Mouse (Mus musculus) left cerebral cortex, postnatal 36 days (tissue): ENCODE data around the gene Pbx2. TPM values are rescaled to one million over a fixed set of nuclear protein-coding genes. Genes with fewer than 3 reads are reported as not detected.

ENCODE experiments used
- DNase-seq, 2 experiments: peaks; one replicate each; pipeline ENCODE4 v3.0.0; 2021 to 2022; ENCODE audit warnings: low spot score in 2 of 2, mixed read lengths in 1 of 2
- intact Hi-C: fragments of 180-260 bp; cut with DNase I; formaldehyde crosslinking; loops from one replicate; pipeline ENCODE4 v1.15.1; 2025
- total RNA-seq, 2 experiments: library from RNA; stranded (reverse); gene quantifications; 2 replicates each; pipeline ENCODE4 v1.2.3; 2021

Pbx2 gene
- total RNA-seq, 2 experiments from 2014 or later = 53.2 to 58.4 TPM

GRCm38 (mm10) chr17:34572361-34572760 lies 18.7 kb upstream of the Pbx2 start:
- DNase-seq = no peak
- intact Hi-C loops = no loop called here

GRCm38 (mm10) chr17:34576577-34576976 lies 14.5 kb upstream of the Pbx2 start:
- intact Hi-C loops = no loop called here
- no peak for DNase-seq

- DNase-seq = no peak
- intact Hi-C loops = no loop called here
Measured at GRCm38 (mm10) chr17:34578070-34578469, 13.0 kb upstream of the Pbx2 start.

- DNase-seq = no peak
- intact Hi-C loops = no loop called here
Measured at GRCm38 (mm10) chr17:34582528-34582927, 8.5 kb upstream of the Pbx2 start.

DNA sequence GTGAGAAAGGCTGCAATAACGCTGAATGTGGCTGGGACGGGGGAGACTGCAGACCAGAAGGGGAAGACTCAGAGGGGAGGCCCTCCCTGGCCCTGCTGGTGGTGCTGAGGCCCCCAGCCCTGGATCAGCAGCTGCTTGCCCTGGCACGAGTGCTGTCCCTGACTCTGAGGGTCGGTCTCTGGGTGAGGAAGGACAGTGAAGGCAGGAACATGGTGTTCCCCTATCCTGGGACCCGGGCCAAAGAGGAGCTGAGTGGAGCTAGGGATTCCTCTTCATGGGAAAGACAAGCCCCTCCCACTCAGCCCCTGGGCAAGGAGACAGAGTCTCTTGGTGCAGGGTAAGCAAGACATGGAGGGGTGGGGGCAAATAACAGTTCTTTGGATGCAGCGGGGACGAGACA lies 7.7 kb upstream of the Pbx2 start:
- DNase-seq = no peak
- intact Hi-C loops = no loop called here

DNA sequence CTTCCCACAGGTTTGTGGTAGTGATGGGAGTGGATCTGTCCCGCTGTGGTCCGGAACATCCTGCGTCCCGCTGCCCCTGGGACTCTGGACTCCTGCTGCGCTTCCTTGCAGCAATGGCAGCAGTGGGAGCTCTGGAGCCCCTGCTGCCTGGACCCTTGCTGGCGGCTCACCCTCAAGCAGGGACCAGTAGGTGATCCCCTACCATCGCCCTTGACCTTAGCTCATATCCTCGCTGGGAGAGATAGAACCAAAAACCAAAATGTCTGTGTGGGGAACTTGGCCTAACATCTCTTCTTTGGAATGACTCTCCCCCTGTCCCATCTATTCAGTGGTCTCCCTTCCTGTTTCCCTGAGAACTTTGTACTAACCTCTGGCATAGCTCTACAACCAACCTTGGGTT lies 7.2 kb upstream of the Pbx2 start:
- DNase-seq = no peak
- intact Hi-C loops = no loop called here

DNA sequence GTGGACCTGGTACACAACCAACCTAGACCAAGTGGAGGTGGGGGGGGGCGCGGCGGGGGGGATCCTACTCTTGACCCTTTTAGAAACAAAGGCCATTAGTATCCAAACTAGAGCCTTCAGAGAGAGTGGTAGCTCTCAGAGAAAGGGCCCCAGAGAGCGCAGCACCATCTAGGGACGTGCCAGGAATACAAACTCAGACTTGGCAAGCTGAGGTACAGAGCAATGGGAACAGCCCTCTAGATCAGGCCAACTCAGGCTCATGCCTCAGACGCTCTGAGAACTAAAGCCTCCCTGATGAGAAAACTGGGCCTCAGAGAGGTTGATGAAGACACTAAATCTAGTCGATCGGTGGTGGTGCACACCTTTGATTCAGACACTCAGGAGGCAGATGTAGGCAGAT lies 5.9 kb upstream of the Pbx2 start:
- no peak for DNase-seq
- intact Hi-C loops = no loop called here

- intact Hi-C loops = loop anchor here (2.0 kb wide), 1 partner anchor 19 kb away; the partner anchor contains the start of gene Agpat1
- no peak for DNase-seq
Measured at GRCm38 (mm10) chr17:34585877-34586771, 4.9 kb upstream of the Pbx2 start.

DNA sequence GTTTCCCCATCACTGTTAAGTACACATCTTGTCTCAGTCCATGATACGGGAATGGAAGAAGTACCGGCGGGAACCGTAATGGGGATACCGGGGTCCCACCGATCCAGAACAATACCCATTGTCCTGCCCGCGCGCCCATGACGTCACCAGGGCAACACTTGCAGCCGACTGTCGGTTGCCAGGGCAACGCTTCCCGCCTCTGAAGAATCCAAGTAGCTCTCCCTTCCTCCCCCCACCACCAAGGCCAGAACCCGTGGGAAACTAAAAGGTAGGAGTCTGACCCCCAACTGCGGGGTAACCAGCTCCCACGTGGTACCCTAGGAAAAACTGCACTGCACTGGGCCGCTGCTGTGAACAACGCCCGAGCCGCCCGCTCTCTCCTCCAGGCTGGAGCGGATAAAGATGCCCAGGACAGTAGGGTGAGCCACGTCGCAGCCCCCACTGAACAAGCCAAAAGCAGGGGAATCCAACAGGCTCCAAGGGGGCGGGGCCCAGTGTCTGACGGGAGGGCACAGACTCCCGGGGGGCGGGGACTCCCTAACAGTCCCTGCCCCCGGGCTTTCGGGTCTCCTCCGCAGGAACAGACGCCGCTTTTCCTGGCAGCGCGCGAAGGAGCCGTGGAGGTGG lies 4.2 kb upstream of the Pbx2 start:
- DNase-seq = peak; percentile 85 to 86
- intact Hi-C loops = loop anchor here (2.0 kb wide), 1 partner anchor 18 kb away; the partner anchor contains the start of gene Agpat1

DNA sequence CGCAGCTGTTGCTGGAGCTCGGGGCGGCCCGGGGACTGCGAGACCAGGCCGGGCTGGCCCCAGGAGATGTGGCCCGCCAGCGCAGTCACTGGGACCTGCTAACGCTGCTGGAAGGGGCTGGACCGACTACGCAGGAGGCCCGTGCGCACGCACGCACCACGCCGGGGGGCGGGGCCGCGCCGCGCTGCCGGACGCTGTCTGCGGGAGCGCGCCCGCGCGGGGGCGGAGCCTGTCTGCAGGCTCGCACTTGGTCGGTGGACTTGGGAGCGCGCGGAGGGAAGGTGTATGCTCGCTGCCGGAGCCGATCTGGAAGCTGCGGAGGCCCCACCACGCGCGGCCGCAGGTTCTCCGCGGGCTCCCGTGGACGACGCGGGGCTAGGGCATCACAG lies 3.6 kb upstream of the Pbx2 start:
- peak; percentile 98 to 100 for DNase-seq
- intact Hi-C loops = loop anchor here (2.0 kb wide), 1 partner anchor 17 kb away; the partner anchor contains the start of gene Agpat1

DNA sequence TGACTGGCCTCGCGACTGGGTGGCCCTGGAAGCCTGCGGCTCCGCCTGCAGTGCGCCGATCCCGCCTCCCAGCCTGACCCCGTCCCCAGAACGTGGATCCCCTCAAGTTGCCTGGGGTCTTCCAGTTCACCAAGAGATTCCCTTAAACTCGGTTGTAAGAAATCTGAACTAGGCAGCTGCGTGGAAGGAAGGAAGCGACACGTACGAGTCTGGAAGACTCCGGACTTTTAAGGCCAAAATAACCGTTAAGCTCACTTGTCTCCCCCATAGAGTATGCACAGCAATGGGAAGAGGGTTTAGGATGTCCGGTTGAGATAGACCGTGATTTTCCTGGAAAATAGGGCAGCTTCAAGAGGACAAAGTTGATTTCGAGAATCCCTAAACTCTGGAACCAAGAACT lies 3.3 kb upstream of the Pbx2 start:
- no peak for DNase-seq
- intact Hi-C loops = loop anchor here (2.0 kb wide), 1 partner anchor 17 kb away; the partner anchor contains the start of gene Agpat1

DNA sequence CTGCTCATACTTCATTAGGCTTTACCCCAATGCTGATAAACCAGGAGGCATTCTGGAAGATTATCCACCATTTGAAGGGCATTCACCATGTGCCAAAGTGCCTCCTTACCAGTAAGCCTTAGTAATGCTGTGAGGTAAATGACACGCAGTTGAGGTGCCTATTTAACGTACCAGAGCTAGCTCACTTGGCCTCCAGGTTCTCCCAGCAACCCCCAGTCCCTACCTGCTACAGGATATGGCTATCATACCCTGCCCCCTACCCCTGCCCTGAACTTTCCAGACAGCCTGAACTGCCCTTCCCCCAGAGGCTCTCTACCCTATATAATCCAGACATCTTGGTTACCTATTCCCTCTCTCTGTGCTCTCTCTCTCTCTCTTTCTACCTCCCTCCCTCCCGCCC lies 2.3 kb upstream of the Pbx2 start:
- no peak for DNase-seq
- intact Hi-C loops = no loop called here

DNA sequence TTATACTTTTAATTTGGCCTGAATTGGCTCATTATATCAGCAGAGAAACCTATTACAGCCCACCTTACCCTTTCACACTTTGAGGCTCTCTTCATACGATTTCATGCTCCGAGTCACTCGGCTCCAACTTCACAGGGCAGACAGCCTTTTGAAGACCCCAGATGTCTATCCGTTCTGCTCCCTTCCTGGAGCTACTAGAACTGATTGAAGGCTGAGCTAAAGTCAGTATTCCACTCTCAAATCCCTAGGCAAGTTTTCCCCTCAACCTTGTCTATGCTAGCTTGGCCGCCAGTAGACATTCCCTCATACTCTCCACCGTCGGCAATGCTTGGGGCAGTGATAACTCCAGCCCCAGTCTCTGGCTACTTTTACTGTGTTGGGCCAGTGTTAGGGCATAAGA lies 1.9 kb upstream of the Pbx2 start:
- DNase-seq = no peak
- intact Hi-C loops = no loop called here

GRCm38 (mm10) chr17:34589681-34590101 lies 1.4 kb upstream of the Pbx2 start, which contains the start of gene Gpsm3:
Gpsm3 (plus strand) TSS chr17:34589806.
- intact Hi-C loops = loop anchor here (5.0 to 10.0 kb wide), 2 partner anchors 555 to 648 kb away; partner anchors contain the start of genes Col11a2, Nfkbil1, Rxrb and Slc39a7
- no peak for DNase-seq

DNA sequence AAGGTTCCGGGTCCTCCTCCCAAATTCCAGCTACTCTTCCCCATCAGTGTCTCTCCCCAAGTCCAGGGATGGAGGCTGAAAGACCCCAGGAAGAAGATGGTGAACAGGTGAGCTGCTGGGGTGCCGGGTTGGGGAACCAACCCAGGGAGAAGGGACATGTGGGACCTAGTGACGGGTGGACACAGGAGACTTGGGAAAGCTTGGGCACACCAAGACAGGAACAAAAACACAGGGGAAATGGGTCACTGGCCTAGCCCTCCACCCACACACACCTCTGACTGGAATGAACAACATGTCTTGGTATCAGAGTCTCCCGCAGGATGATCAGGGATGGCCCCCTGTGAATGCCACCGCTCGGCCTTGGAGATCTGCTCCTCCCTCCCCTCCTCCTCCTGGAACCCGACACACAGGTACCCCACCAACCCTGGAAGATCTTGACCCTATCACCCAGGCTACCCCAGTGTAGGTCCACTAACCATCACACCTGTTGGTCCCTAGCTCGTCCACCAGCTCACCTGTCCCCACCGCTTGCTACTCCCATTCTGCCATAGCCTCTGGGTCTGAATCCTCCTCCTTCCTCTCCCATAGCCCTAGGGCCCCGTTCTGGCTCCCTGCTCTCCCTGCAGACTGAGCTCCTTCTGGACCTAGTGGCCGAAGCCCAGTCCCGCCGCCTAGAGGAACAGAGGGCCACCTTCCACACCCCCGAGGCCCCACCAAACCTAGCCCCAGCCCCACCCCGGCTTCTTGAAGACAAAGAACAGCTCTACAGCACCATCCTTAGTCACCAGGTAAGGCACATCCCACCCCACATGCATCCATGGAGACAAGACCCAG lies 695 bp upstream of the Pbx2 start:
- intact Hi-C loops = loop anchor here (5.0 to 10.0 kb wide), 2 partner anchors 556 to 647 kb away; partner anchors contain the start of genes Col11a2, Nfkbil1, Rxrb and Slc39a7
- no peak for DNase-seq

DNA sequence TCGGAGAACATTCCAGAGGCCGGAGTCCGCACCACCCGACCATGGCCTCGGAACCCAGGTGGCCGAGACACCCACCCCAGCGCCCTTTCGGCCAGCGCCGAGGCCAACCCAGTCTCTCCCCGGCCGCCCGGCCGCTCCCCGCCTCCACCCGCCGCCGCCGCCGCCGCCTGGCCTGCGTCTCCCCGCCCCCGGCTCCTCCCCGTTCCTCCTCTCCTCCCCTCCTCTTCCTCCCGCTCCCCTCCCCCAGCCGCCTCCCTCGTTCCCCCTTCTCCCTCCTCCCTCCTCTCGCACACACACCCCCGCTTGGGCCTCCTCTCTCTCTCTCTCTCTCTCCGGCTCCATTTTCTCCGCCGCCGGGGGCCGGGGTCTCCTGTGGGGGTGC lies 919 bp downstream of the Pbx2 start:
- peak; percentile 63 to 74 for DNase-seq
- intact Hi-C loops = loop anchor here (2.0 to 10.0 kb wide), 3 partner anchors 471 to 645 kb away; partner anchors contain the start of genes Col11a2, Nfkbil1, Rxrb and Slc39a7

DNA sequence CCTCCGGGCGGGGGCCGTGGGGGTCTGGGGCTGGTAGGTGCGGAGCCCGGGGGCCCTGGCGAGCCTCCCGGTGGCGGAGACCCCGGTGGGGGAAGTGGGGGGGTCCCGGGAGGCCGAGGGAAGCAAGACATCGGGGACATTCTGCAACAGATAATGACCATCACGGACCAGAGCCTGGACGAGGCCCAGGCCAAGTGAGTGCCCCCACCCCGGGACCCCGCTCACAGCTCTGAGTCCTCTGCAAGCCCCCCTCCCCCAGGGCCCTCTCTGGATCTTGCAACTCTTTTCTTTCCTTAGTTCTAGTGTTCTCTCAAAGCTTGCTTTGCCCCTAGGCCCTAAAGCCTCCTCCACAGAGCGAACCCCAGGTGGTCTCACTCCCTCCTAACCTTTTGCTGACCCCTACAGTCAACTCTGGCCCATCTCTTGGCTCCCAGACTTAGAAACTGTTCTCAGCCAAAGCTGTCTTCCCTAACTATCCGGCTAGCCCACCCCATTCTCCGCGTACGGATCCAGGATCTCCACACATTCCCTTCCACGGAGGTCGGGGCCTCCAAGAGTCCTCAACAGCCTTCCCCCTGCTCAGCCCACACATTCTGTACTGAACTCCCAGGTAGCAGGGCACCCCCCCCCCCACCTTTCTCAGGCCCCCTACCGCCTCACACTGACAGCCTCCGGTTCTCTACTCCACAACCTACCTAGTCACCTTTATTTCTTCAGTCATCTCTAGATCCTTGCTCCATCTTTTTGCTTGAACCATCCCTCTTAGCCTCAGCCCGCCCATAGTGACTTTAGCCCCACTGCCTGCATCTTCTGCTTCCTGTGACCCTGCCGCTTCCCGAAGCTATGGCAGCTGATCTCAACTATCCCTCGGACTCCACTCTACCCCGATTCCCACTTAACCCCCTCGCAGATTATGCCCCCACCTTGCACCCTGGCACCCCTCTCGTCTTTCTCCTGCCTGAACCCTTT lies 1.8 kb downstream of the Pbx2 start:
- no peak for DNase-seq
- intact Hi-C loops = loop anchor here (1.0 to 10.0 kb wide), 4 partner anchors 10 to 644 kb away; partner anchors contain the start of genes Col11a2, Nfkbil1, Rnf5 and Rxrb
